Mouse (Mus musculus) CD4-positive naive resting alpha-beta T cell, adult 57 days (primary cell): ENCODE data around the gene Adipor1. TPM values are rescaled to one million over a fixed set of nuclear protein-coding genes. Genes with fewer than 3 reads are reported as not detected.

Experiments
- total RNA-seq: library from RNA; stranded (reverse); gene quantifications from one replicate; pipeline ENCODE4 v1.2.4, GENCODE M21; 2023

Adipor1 gene
- 68.2 TPM for total RNA-seq

GRCm38 (mm10) chr1:134415168-134415831 lies at the start of gene Adipor1:
Gene Adipor1 (plus strand): TSS chr1:134415378.

GRCm38 (mm10) chr1:134385666-134386065 lies 29.5 kb upstream of the Adipor1 start, which contains the start of gene 4933406M09Rik:
Gene 4933406M09Rik (plus strand): TSS chr1:134385940.

DNA sequence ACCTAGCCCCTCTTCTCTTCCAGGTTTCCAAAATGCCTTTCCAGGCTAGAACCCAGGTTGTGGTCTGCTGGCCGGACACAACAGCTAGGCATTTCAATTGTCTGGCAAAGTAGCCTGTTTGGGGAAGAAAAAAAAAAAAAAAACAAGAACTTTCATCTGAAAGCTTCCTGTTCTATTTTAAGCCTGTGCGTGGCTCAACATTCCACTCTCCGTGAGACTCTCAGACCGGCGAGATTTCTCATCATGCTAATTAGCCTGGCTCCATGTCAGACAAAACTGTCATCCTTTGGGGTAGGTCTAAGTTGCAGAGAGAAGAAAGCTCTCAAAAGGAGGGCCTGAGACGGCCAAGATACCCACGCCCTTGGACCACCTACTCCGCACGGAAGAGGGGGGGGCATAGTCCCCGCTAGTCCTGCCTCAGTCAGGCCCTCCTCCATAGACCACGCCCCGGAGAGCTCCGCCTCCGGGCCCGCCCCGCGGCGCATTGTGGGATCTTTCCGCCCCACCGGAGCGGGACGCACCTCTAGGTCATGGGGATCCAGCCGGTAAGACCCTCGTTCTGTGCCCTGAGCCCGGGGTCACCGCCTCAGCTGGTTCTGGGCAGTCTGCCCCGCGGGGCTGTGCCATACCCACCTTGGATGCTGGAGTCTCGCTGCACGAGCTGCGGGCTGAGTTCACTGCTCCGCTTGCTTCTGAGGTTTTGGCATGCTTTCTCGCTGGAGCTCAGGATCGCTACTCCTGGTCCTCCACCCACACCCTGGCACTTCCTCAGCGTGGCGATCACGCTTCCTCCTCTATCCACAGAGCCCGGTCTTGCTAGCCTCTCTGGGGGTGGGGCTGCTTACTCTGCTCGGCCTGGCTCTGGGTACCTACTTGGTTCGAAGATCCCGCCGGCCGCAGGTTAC lies 9.4 kb upstream of the Adipor1 start, which contains the start of gene Cyb5r1:
Gene Cyb5r1, plus strand, starts transcription at position 51 of the 905 bp plus-strand sequence.

GRCm38 (mm10) chr1:134454904-134455824 lies 40.0 kb downstream of the Adipor1 start, which contains the start of gene Klhl12:
Gene Klhl12 (plus strand): TSS chr1:134455531.

Other genes with a start within 250 kb of the Adipor1 start
- gene Chil1, start 233.2 kb upstream of the Adipor1 start, total RNA-seq: not detected
- gene Mybph, start 221.9 kb upstream of the Adipor1 start, total RNA-seq: not detected
- not detected for gene Adora1, start 179.9 kb upstream of the Adipor1 start, total RNA-seq
- gene Myog, start 125.4 kb upstream of the Adipor1 start, total RNA-seq: not detected
- gene Ppfia4, start 82.5 kb upstream of the Adipor1 start, total RNA-seq: 0.80 TPM
- gene Tmem183a, start 53.4 kb upstream of the Adipor1 start, total RNA-seq: 58.4 TPM
- not detected for gene 4933406M09Rik, start 29.4 kb upstream of the Adipor1 start, total RNA-seq
- gene Cyb5r1, start 9.8 kb upstream of the Adipor1 start, total RNA-seq: 13.2 TPM
- gene Klhl12, start 40.2 kb downstream of the Adipor1 start, total RNA-seq: 34.2 TPM
- gene Rabif, start 79.3 kb downstream of the Adipor1 start, total RNA-seq: 23.7 TPM
- not detected for gene Mgat4e, start 134.3 kb downstream of the Adipor1 start, total RNA-seq
- 67.5 TPM for gene Kdm5b, start 144.8 kb downstream of the Adipor1 start, total RNA-seq
- not detected for gene Syt2, start 231.3 kb downstream of the Adipor1 start, total RNA-seq